Mouse (Mus musculus) granulocyte monocyte progenitor cell, adult 5-6 weeks (primary cell): ENCODE measurements around the gene Cbr3. TPM values are rescaled to one million over a fixed set of nuclear protein-coding genes. Genes with fewer than 3 reads are reported as not detected.
"Not testable (repeated sequence)": the region's sequence is repeated elsewhere in the genome, so short reads cannot be mapped to it uniquely, and the experiment has no call there.

Source experiments
- ATAC-seq: replicated peaks from 2 replicates; pipeline ENCODE4 v1.8.0; 2016; ENCODE audit warnings: mild to moderate bottlenecking, moderate TSS enrichment, inconsistent platforms; ENCODE audit not compliant: poor library complexity, severe bottlenecking
- total RNA-seq, 2 experiments: library from RNA; stranded (forward) in 1 of 2; stranded (reverse) in 1 of 2; fragments of 200-712, 200-1000 nt in 1 of 2; fragments of >200 nt in 1 of 2; fragmentation: Nextera tagmentation in 1 of 2; gene quantifications; 2 replicates each; pipeline ENCODE4 v1.2.3; 2014 to 2017

Gene Cbr3
- total RNA-seq (2014; fragmentation: Nextera tagmentation) = 1.2 TPM in 1 of 2 replicates, not detected in the other
- 0.65 and 0.72 TPM in 2 replicates for total RNA-seq (2017)

DNA sequence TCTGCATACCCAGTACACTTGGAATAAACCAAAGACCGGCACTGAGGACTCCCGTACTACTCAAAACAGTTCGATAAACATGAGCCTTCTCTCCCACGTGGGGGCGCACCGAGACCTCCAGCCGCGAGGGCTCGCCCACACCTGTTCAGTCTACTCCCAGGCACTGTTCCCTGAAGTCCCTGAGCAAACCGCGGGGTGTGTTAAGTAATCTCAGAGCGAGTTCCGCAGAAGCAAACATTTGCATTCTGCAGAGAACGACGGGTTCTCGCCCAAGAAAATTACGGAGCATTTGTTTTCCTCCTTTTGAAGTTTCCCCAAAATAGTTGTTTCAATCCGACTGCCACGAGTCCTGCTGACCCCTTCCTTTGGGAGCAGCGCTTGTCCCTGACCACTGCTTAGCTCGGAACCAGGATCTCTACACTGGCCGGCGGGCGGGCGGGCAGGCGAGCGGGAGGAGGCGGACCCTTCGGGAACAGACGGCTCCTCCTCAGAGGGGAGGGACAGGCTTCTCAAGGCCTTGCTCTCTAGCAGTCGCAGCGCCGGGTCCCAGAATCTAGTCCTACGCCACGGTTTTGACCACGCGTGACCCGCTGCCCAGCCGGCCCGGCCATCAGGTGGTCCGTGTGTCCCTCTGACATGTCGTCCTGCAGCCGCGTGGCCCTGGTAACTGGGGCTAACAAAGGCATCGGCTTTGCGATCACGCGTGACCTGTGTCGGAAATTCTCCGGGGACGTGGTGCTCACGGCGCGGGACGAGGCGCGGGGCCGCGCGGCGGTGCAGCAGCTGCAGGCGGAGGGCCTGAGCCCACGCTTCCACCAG is at the start of gene Cbr3:
Cbr3 (plus strand) TSS at position 527 of the 819 bp plus-strand sequence.
- ATAC-seq = peak; percentile 78

GRCm38 (mm10) chr16:93644006-93644405 is 39.0 kb upstream of the Cbr3 start:
- no peak for ATAC-seq

DNA sequence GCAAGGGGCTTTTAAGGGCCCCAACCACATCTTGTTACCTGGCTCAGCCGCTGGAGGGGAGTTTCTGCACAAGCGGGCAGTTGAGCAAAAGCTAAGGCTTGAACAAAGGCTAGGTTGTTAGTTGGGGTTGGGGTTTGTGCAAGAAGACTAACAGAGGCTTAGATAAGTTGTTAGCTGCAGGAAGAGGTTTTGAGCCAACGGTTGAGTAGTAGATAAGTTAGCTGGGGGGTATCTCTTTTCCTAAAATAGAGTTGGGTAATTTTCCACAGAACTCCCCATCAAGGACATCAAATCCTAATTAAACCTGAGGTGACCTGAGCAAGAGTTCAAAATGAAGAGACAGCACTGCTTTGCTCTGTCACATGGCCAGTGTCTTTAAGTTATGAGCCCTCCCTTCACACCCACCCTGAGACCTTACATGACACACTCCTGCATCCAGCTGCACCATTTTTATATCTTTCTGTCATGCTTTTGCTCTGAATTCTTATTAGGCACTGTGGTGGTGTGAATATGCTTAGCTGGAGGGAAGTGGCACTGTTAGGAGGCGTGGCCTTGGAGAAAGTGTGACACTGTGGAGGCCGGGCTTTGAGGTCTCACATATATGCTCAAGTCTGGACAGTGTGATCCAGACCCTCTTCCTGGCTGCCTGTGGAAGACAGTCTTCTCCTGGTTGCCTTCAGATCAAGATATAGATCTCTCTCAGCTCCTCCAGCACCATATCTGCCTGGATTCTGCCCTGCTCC is 34.4 kb upstream of the Cbr3 start:
- ATAC-seq = peak; percentile 30; the same call in 1 of the 2 replicates

DNA sequence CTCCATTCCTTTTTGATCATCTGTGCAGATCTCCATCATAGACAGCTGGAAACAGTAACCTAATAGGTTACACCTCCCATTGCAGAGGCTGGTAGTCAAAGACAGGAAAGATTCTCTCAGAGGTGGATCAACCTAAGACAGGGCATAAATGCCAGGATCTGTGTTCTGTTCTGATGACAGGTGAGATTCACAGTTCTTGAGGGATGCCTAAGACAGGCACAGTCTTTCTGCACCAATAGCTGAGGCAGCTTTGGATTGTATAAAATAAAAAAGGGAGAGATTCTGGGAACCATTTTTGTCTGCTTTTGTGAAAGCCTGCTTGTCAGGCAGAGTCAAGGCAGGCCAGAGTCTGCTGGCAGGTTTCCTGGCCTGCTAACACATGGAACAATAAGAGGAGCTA is 15.0 kb upstream of the Cbr3 start:
- no peak for ATAC-seq

DNA sequence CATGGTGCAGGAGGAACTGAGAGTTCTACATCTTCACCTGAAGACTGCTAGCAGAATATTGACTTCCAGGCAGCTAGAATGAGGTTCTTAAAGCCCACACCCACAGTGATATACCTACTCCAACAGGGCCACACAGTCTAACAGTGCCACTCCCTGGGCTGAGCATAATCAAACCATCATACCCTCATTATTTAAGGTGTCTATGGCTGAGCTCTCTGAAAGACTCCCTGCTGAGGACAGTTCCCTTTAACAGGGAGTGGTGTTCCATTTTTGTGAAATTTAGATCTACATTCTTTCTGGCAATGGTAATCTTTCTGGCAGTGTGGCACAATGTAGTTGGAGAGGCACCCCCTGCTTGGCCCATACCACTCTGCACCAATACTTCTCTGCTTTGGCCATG is 13.5 kb upstream of the Cbr3 start:
- ATAC-seq = no peak

DNA sequence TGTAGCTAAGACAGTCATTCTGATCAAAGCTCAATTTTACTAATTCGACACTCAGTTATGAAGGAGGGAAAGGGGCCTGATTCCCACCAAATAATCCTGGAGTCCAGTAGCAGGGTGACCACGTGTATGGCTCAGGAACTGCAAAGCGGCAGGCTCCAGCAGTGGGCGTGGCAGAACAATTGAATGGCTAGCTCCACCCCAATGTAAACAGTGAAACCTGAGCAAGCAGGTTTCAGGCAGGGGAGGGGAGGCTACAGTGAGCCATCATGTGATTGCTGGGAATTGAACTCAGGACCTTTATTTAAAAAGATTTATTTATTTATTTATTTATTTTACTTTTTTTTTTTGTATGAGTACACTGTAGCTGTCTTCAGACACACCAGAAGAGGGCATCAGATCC is 12.5 kb upstream of the Cbr3 start:
- not testable (repeated sequence) for ATAC-seq

GRCm38 (mm10) chr16:93671064-93671463 is 12.0 kb upstream of the Cbr3 start:
- no peak for ATAC-seq

GRCm38 (mm10) chr16:93676376-93676775 is 6.6 kb upstream of the Cbr3 start:
- no peak for ATAC-seq

DNA sequence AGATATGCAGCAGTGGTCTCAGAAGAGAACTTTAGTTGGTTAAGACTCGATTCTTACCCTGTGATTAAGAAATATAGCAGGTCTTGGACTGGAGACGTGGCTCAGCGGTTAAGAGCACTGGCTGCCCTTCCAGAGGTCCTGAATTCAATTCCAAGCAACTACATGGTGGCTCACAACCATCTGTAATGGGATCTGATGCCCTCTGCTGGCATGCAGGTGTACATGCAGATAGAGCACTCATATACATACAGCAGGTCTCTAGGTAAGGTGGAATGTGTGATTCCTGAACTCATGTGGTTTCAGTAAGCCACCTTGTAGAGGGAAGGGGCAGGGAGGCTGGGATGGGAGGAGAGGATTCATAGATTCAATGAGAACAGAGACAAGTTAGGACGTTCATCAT is 4.8 kb upstream of the Cbr3 start:
- ATAC-seq = no peak

DNA sequence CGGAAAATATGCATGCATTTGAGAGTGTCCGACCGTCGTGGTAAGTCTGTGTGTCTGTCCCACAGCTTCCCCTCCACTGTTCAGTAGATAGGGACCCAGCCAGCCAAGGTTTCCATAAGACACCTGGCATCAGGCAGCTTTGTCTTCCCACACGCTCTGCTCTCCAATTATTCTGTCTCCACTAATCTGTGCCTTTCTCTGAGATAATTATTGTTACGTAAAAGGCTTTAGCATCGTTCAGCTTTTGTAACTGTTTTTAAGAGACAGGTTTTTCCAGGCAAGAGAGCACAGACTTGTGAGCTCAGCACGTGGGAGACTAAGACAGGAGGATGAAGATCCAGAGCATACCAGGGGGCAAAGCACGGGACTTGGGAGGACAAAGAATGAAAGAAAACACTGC is 3.9 kb upstream of the Cbr3 start:
- ATAC-seq = no peak

GRCm38 (mm10) chr16:93682156-93682688 is 793 bp upstream of the Cbr3 start:
- ATAC-seq = 0 out of 2 replicates have a peak, but pooled peaks have one; percentile 7

GRCm38 (mm10) chr16:93683508-93684236 is 657 bp downstream of the Cbr3 start:
- 0 out of 2 replicates have a peak, but pooled peaks have one; percentile 15 for ATAC-seq

- no peak for ATAC-seq
Measured at GRCm38 (mm10) chr16:93684441-93684840, 1.4 kb downstream of the Cbr3 start.

GRCm38 (mm10) chr16:93685783-93686182 is 2.8 kb downstream of the Cbr3 start:
- not testable (repeated sequence) for ATAC-seq

DNA sequence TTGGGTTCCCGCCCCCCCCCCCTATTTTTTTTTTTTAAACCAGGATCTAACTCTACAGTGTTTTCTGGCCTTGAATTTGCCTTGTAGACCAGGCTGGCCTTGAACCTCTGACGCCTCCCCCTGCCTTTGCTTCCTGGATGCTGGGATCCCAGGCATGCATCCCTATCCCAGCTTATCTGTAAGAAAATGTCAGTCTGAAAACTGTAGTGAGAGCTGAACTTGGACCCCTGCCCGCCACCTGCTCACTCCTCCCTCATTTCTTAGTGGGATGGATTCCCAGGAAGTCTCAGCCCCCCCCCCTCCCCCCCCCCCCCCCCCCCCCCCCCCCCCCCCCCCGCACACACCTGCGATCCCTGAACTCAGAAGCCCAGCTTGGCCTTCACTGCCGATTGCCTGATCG is 3.4 kb downstream of the Cbr3 start:
- ATAC-seq = no peak

- ATAC-seq = no peak
Measured at GRCm38 (mm10) chr16:93686945-93687344, 3.9 kb downstream of the Cbr3 start.

DNA sequence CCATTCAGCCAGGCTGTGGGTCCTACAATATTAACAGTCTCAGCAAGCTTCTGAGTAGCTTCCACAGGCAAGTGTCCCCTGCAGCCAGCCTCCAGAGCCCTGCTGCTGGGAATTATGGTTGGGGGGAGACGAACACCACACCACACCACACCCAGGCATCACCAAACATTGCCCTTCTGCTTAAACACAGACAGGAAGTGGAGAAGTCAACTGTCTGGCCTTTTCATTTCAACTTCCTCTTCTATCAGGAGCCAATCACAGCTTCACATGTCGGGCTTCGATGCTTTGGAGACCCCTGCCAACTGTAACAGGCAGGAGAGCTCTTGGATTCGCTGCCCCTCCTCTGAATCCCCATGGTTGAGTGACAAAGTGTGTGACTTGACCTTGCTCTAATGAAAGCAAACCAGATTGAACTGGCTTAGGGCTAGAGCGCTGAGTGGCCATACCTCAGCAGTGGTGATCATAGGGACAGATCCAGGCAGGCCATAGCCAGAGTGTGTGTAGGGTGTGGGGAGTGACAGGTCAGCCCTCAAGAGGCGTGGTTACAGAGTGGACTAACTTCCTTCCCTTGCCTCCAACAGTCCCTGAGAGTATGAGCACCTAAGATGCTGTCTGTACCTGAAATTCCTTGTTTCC is 8.3 kb downstream of the Cbr3 start:
- peak; percentile 80 for ATAC-seq

DNA sequence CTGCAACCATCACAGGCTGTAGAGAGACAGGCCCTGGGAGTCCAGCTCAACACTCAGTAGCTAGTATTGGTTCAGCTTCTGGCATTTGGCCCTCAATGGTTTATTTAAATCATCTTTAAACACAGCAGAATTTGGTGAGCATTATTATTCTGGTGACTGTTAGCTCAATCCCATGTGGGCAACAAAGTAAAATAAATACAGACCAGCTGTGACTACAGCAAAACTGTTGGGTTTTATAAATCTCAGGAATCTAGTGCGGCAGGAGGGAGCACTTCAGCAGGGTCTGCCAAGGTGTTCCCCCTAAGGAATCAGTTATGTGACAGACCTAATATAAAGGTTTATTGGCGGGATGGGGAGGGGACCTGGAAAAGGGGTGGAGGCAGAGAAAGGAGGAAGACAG is 9.7 kb downstream of the Cbr3 start:
- no peak for ATAC-seq

DNA sequence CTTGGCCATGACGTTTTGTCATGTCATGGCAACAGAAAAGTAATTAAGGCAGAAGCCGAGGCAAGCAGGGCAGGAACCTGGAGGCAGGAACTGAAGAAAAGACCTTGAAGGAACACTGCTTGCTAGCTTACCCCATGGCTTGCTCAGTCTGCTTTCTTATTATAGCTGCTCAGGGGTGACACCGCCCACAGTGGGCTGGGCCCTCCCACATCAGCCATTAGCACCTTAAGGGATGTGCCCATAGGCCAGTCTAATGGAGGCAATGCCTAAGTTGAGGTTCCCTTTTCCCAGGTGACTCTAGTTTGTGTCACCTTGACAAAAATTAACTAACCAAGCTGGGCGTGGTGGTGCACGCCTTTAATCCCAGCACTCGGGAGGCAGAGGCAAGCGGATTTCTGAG is 24.1 kb downstream of the Cbr3 start:
- no peak for ATAC-seq

DNA sequence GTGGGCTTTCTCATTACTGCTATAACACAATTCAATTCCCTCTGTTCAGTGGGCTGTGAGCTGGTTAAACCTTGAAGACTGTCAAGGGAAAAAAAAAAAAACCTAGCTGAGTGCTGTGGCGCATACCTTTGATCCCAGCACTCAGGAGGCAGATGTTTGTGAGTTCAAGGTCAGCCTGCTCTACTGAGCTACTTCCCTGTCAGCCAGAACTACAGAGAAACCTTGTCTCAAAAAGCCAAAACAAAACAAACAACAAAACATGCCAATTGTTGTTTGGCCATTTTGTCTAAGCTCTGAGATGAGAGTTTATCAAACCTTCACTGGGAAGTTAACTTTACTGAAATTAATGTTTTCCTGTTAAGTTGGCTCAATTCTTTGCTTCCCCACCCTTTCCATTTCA is 26.2 kb downstream of the Cbr3 start:
- no peak for ATAC-seq
